Mouse (Mus musculus) lung, embryonic 14.5 days (tissue): Measurements from ENCODE around the gene Rbl1. TPM values are rescaled to one million over a fixed set of nuclear protein-coding genes. Genes with fewer than 3 reads are reported as not detected.
A peak's percentile ranks its signal among the peaks of the same experiment; 100 is the strongest.

Experiments used
- ATAC-seq: fragments of 200-750 bp; cut with Nextera tagmentation; 2 replicates; pipeline ENCODE4 v1.8.0; 2017; ENCODE audit warnings: mild to moderate bottlenecking, moderate TSS enrichment, moderate library complexity; ENCODE audit not compliant: insufficient read depth
- DNase-seq: peaks from one replicate; pipeline ENCODE4 v3.0.0-alpha.2; 2015
- H3K27ac ChIP-seq: fragments of 300-500 bp; sonication (generic); 2 replicates; pipeline ENCODE4 v1.5.1; 2014; ENCODE audit warnings: low read depth, mild to moderate bottlenecking, moderate library complexity
- H3K27me3 ChIP-seq: fragments of 300-500 bp; sonication (generic); 2 replicates; pipeline ENCODE4 v1.6.1; 2014; ENCODE audit warnings: low read length, control low read depth; ENCODE audit not compliant: insufficient read depth
- H3K36me3 ChIP-seq: fragments of 300-500 bp; sonication (generic); 2 replicates; pipeline ENCODE4 v1.6.1; 2014; ENCODE audit warnings: control low read depth; ENCODE audit not compliant: insufficient read depth
- H3K4me1 ChIP-seq: fragments of 300-500 bp; sonication (generic); 2 replicates; pipeline ENCODE4 v1.6.1; 2014; ENCODE audit warnings: antibody characterized with exemption, control low read depth; ENCODE audit not compliant: insufficient read depth
- H3K4me2 ChIP-seq: fragments of 300-500 bp; sonication (generic); 2 replicates; pipeline ENCODE4 v1.6.1; 2014; ENCODE audit warnings: mild to moderate bottlenecking
- H3K4me3 ChIP-seq: fragments of 300-500 bp; sonication (generic); 2 replicates; pipeline ENCODE4 v1.5.1; 2014; ENCODE audit warnings: low read depth, low read length
- H3K9ac ChIP-seq: fragments of 300-500 bp; sonication (generic); 2 replicates; pipeline ENCODE4 v1.6.1; 2014
- H3K9me3 ChIP-seq: fragments of 300-500 bp; sonication (generic); 2 replicates; pipeline ENCODE4 v1.6.1; 2016; ENCODE audit warnings: low read depth, low read length, control low read depth
- CTCF ChIP-seq: IDR thresholded peaks from 2 replicates; pipeline ENCODE4 v1.5.1; 2016; ENCODE audit warnings: antibody characterized with exemption, low read depth
- WGBS: fragments of 180-500 bp; shearing (Covaris S2); extraction: QIAGEN DNeasy Blood & Tissue Kit; methylation state at CpG from one replicate; pipeline ENCODE4 v1.1.7; 2014; 5-methylcytosine and 5-hydroxymethylcytosine counted together
- polyA plus RNA-seq: library from polyadenylated mRNA; unstranded; fragments of >200 nt; fragmentation: Nextera tagmentation; extraction: Ambion mirVana; gene quantifications from 2 replicates; pipeline ENCODE4 v1.2.1, GENCODE M21; 2014

The Rbl1 gene
- polyA plus RNA-seq, 1 experiment from 2014 or later, result 37.3 TPM

DNA sequence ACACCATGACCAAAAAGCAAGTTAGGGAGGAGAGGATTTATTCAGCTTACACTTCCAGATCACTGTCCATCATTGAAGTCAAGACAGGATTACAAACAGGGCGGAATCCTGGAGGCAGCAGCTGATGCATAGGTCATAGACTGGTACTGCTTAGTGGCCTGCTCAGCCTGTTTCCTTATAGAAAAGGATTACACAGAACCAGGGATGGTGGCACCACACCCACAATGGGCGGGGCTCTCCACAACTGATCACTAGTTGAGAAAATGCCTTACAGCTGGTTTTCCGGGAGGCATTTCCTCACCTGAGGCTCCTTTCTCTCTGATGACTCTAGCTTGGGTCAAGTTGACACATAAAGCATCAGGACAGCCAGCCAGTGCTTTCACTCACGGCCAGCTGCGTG is 55.9 kb downstream of the Rbl1 start:
- no peak for TF ChIP-seq CTCF
- Histone ChIP-seq H3K9me3 (no peaks in the 10 kb centered on the region), H3K4me2 (no peak overlapping the region), H3K27ac (no peak overlapping the region), H3K36me3 (peaks cover 60% of the 10 kb centered on the region), H3K4me1 (no peaks in the 10 kb centered on the region), H3K27me3 (no peaks in the 10 kb centered on the region), H3K4me3 (no peak overlapping the region), H3K9ac (no peak overlapping the region)
- WGBS, result 93% methylated on average over 5 of the region's 5 CpGs
- DNase-seq, result no peak
- no peak for ATAC-seq

DNA sequence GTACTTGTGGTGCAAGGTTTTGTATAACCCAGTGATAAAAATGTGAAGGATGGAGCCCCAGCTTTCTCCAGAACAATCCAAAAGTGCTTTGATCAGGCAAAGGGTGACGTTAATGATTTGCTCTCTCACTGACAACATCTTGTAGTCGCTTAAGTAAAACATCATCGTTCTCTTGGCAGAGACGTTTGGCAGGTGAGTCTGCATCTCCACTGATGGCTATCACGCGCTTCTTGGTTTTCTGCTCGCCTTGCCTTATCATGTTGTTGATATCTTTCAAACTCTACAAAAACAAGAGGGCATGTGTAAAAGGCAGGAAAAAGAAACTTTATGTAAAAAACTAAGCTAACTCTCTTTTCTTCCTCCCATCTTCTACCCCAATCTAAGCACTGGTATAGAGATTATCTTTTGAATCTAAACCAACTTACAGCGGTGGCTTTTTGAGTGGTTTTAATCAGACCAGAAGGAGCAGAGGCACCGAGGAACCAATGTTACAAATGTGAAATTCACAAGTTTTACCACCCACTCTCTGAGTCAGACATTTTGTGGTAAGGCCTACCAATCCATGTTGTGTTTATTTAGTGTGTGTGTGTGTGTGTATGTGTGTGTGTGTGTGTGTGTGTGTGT is 56.8 kb downstream of the Rbl1 start:
- no peak for ATAC-seq
- TF ChIP-seq CTCF, result no peak
- no peak for DNase-seq
- Histone ChIP-seq H3K4me1 (no peaks in the 10 kb centered on the region), H3K27ac (no peak overlapping the region), H3K27me3 (no peaks in the 10 kb centered on the region), H3K4me3 (no peak overlapping the region), H3K4me2 (no peak overlapping the region), H3K9me3 (no peaks in the 10 kb centered on the region), H3K9ac (no peak overlapping the region), H3K36me3 (peaks cover 57% of the 10 kb centered on the region)
- 70% methylated on average over 9 of the region's 9 CpGs for WGBS

DNA sequence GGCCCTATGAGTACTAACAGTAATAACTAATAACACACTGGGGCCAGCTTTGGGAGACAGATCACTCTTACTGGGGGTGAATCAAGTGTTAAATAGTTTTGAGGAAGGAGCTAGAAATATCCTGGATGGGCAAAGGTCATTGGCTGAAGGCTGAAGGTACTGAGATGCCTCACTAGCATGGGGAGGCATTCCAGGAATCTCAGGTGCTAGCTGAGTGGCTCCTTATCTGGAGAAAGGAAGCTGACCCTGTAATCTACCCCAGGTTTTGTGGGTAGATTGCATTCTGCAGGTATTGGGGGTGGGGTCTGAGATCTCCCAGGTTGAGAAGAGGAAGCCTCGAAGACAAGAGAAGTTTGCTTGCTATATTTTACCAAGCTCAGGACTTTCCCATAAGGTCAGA is 59.2 kb downstream of the Rbl1 start:
- Histone ChIP-seq H3K4me1 (no peaks in the 10 kb centered on the region), H3K36me3 (peaks cover 43% of the 10 kb centered on the region), H3K4me2 (no peak overlapping the region), H3K27ac (no peak overlapping the region), H3K4me3 (no peak overlapping the region), H3K9me3 (no peaks in the 10 kb centered on the region), H3K27me3 (no peaks in the 10 kb centered on the region), H3K9ac (no peak overlapping the region)
- 48% methylated on average over 1 of the region's 1 CpGs for WGBS
- TF ChIP-seq CTCF, result no peak
- DNase-seq, result peak; percentile 10
- ATAC-seq, result no peak

DNA sequence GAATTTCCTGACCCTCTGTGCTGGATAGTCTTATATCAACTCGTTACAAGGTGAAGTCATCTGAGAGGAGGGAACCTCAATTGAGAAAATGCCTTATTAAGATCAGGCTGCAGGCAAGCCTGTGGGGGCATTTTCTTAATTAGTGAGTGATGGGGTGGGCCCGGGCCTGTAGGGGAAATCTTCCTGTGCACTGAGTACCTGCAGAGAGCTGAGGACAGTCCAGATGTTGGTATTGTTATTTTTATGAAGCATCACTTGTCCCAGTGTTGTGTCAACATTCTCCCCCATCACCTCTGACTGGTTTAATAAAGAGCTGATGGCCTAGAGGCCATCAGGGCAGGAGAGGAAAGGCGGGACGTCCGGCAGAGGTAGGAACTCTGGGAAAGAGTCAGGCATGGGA is 60.2 kb downstream of the Rbl1 start:
- DNase-seq, result no peak
- Histone ChIP-seq H3K4me1 (no peaks in the 10 kb centered on the region), H3K27me3 (no peaks in the 10 kb centered on the region), H3K36me3 (peaks cover 33% of the 10 kb centered on the region), H3K4me2 (no peak overlapping the region), H3K4me3 (no peak overlapping the region), H3K27ac (no peak overlapping the region), H3K9me3 (no peaks in the 10 kb centered on the region), H3K9ac (no peak overlapping the region)
- TF ChIP-seq CTCF, result no peak
- WGBS, result 71% methylated on average over 5 of the region's 5 CpGs
- ATAC-seq, result no peak

DNA sequence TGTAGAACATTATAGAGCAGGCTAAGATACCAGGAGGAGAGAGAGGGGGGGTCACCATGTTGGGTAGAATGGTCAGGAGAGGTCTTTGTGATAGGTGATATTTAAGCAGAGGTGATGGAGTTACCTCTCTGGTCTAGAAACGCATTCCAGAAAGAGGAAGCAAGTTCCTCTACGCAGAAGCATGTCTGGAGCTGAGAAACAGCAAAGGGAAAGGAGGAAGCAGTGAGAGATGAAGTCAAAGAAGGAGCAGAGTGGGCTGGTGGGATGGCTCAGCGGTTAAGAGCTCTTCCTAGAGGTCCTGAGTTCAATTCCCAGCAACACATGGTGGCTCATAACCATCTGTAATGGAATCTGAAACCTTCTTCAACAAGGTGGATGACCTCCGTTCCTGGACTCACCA is 62.4 kb downstream of the Rbl1 start:
- no peak overlapping the region for H3K27ac ChIP-seq
- 77% methylated on average over 4 of the region's 4 CpGs for WGBS
- H3K4me3 ChIP-seq, result no peak overlapping the region
- no peaks in the 10 kb centered on the region for H3K27me3 ChIP-seq
- no peak overlapping the region for H3K9ac ChIP-seq
- no peak for TF ChIP-seq CTCF
- no peaks in the 10 kb centered on the region for H3K4me1 ChIP-seq
- no peak overlapping the region for H3K4me2 ChIP-seq
- H3K36me3 ChIP-seq, result peaks cover 15% of the 10 kb centered on the region
- DNase-seq, result no peak
- no peaks in the 10 kb centered on the region for H3K9me3 ChIP-seq
- ATAC-seq, result no peak

DNA sequence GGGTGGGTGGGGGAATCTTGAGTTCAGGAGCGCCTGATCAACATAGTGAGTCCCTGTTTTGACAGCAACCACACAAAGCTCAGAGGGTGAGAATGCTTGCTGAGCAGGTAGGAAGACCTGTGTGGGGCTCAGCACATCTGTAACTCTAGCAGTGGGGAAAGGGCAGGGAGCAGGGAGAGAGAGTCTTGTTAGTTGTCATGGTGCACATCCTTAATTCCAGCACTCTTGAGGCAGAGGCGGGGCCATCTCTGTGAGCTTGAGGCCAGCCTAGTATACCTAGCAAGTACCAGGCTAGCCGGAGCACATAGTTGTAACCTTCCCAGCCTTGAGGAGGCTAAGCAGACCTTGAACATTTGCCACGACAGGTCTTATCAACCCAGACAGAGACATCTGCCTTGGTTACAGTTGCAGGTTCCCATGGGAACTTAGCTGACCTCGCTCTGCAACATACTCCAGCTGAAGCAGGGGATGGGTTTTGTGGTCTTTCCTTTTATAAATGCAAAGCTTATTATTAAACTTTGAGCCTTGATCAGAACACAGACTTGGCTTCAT is 65.0 kb downstream of the Rbl1 start:
- no peaks in the 10 kb centered on the region for H3K27me3 ChIP-seq
- WGBS, result 83% methylated on average over 5 of the region's 5 CpGs
- no peak for TF ChIP-seq CTCF
- no peaks in the 10 kb centered on the region for H3K4me1 ChIP-seq
- ATAC-seq (no peak), DNase-seq (no peak)
- H3K4me2 ChIP-seq, result no peak overlapping the region
- H3K9ac ChIP-seq, result no peak overlapping the region
- H3K9me3 ChIP-seq, result no peaks in the 10 kb centered on the region
- no peak overlapping the region for H3K27ac ChIP-seq
- no peaks in the 10 kb centered on the region for H3K36me3 ChIP-seq
- H3K4me3 ChIP-seq, result no peak overlapping the region

DNA sequence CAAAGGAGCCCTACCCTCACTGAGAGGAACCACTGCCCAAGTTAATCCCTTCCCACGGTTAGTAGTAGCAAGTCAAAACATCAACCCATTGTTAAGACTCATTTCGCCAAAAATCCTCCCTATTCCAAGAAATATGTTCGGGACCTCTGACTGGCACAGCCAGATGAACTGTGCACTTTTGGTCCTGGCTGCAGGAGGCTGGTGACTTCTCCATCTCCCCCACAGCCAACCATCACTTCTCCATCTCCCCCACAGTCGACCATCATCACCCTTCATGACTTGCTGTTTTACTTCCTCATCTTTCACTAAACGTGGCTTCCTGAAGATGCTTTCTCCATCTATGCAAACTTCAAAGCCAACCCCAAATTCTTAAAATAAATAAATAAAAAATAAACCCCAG is 65.5 kb downstream of the Rbl1 start:
- Histone ChIP-seq H3K4me1 (no peaks in the 10 kb centered on the region), H3K4me2 (no peak overlapping the region), H3K36me3 (no peaks in the 10 kb centered on the region), H3K27ac (no peak overlapping the region), H3K27me3 (no peaks in the 10 kb centered on the region), H3K9ac (no peak overlapping the region), H3K9me3 (no peaks in the 10 kb centered on the region), H3K4me3 (no peak overlapping the region)
- ATAC-seq, result no peak
- WGBS, result 80% methylated on average over 5 of the region's 5 CpGs
- no peak for DNase-seq
- no peak for TF ChIP-seq CTCF
